Mouse (Mus musculus): ENCODE measurements around the gene Gdf10.

The Gdf10 gene

DNA sequence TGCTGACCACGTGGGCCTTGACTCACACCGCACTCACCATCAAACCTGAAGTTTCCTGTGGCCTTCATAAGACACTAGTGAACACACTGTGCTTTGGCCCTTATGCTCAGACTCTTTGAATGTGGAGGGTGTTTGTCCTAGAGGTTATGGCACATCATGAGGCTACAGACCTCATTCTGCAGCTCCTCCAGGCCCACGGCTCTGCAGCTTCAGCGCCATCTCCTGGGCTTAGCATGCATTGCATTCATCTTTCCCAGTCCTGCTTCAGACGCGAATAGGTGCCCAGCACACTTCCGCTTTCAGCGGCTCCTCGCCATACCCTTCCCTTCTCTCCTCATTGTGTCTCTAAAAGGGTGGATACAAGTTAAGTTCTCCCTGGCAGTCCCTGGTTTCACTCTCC is 15.7 kb downstream of the Gdf10 start:
- DNase-seq (ENCODE audit: low spot score in 2 of 2): no peak

- no peak for DNase-seq (ENCODE audit: low spot score in 2 of 2)
These were observed 17.4 kb downstream of the Gdf10 start, which contains the start of gene Gdf2 for GRCm38 (mm10) chr14:33940739-33941138. Gene Gdf2, plus strand, starts transcription at chr14:33941039.

- no peak for DNase-seq (ENCODE audit: low spot score in 2 of 2)
These were observed 18.8 kb downstream of the Gdf10 start for GRCm38 (mm10) chr14:33942222-33942621.

DNA sequence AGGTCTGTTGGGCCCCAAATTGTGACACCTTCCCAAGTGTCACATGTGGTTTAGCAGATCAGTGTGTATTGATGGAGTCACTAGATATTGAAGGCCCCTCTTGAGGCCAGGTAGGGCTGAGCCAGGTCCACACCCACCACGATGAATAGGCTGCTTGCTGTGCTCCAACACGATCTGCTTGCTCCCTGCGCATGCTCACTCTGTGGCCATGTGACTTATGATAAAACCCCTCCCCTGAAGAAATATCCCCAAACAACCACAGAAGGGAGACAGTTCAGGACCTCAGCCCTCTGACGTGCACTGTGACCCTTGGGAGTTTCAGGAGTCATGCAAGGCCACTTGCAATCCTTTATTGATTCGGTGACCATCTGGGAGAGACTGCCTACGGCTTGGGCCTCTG is 22.7 kb downstream of the Gdf10 start:
- DNase-seq (ENCODE audit: low spot score in 2 of 2): no peak

GRCm38 (mm10) chr14:33952233-33952981 is 29.0 kb downstream of the Gdf10 start:
- DNase-seq (ENCODE audit: low spot score in 2 of 2): no peak

DNA sequence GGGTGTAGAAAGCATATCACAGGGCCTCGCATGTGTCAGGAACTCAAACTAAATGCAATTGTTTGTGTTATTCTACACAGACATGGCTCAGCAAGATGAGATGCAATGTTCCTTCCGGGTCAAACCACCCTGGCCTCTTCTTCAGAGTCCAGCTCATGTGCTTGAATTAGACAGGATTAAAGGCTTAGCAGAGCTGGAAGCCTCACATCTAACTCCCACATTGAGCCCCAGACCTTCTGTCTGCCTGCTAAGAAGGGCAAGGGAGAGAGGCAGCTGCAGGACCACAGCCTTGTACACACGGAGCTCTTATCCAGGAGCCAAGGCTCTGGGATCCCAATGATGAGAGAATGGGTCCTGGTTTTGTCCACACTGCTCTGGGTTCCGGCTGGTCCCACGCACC is 30.4 kb downstream of the Gdf10 start, which contains the start of gene Rbp3:
Rbp3 (plus strand) TSS at position 243 of the 400 bp plus-strand sequence.
- DNase-seq (ENCODE audit: low spot score in 2 of 2): no peak

DNA sequence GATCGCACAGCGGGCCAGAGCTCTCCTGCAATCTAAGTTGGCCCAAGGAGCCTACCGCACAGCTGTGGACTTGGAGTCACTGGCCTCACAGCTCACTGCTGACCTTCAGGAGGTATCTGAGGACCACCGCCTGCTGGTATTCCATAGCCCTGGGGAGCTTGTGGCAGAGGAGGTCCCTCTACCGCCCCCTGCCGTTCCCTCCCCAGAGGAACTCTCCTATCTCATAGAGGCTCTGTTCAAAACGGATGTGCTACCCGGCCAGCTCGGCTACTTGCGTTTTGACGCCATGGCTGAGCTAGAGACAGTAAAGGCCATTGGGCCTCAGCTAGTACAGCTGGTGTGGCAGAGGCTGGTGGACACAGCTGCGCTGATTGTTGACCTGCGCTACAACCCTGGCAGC is 32.7 kb downstream of the Gdf10 start:
- no peak for DNase-seq (ENCODE audit: low spot score in 2 of 2)

GRCm38 (mm10) chr14:33958186-33958585 is 34.8 kb downstream of the Gdf10 start:
- no peak for DNase-seq (ENCODE audit: low spot score in 2 of 2)

DNA sequence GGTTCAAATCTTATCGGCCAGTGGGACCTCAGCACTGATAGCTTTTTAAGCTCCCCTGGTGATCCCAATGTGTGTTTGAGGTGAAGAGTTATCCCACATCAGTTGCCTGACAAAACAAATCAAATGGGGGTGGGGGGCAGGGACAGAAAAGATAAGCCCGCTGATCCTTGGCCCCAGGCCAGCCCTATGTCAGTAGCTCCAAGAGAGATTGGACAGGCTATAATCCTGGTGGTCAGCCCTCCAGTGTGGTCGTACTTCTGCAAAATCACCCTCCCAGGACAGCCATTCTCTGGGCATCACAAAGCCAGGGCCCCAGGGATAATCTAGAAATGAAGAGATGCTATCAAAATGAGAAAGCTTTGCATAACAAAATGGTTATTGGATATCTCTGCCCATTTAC is 35.5 kb downstream of the Gdf10 start:
- no peak for DNase-seq (ENCODE audit: low spot score in 2 of 2)

- no peak for DNase-seq (ENCODE audit: low spot score in 2 of 2)
These were observed 36.0 kb downstream of the Gdf10 start for GRCm38 (mm10) chr14:33959341-33959740.

DNA sequence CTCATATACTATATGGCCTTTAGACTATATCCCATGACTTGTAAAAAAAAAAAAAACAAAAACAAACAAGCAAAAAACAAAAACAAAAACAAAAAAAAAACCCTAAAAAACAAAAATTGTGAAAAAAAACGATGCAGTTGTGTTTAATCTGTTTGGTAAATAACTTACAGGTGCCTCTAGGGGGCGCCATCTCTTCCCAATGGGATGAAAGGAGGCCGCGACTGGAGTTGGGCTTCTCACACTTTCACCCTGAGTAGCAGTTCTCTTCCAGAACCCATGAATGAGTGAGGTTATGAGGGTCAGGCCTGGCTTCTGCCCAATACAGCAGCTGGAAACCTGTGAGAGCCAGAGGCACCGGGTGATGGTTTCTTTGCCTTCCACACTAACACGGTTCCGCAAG is 42.3 kb downstream of the Gdf10 start:
- no peak for DNase-seq (ENCODE audit: low spot score in 2 of 2)

GRCm38 (mm10) chr14:33972679-33973078 is 49.3 kb downstream of the Gdf10 start:
- no peak for DNase-seq (ENCODE audit: low spot score in 2 of 2)

GRCm38 (mm10) chr14:33974752-33975151 is 51.4 kb downstream of the Gdf10 start:
- no peak for DNase-seq (ENCODE audit: low spot score in 2 of 2)

GRCm38 (mm10) chr14:33977748-33978147 is 54.4 kb downstream of the Gdf10 start:
- no peak for DNase-seq (ENCODE audit: low spot score in 2 of 2)

- DNase-seq (ENCODE audit: low spot score in 2 of 2): no peak
These were observed 55.2 kb downstream of the Gdf10 start, which contains the start of gene Zfp488 for GRCm38 (mm10) chr14:33978604-33979059. Gene Zfp488, minus strand, starts transcription at chr14:33978764.

Measured in urinary bladder, postnatal 4 days (tissue).